Mouse (Mus musculus) heart, postnatal 36 days (tissue): ENCODE measurements around the gene Rabac1. TPM values are rescaled to one million over a fixed set of nuclear protein-coding genes. Genes with fewer than 3 reads are reported as not detected.

Experiments
- DNase-seq, 2 experiments: peaks; one replicate each; pipeline ENCODE4 v3.0.0; 2021 to 2022
- intact Hi-C: fragments of 180-260 bp; cut with DNase I; formaldehyde crosslinking; loops from one replicate; pipeline ENCODE4 v1.15.1; 2025
- total RNA-seq, 2 experiments: library from RNA; stranded (reverse); gene quantifications; 2 replicates each; pipeline ENCODE4 v1.2.3; 2021

The Rabac1 gene
- total RNA-seq, 2 experiments from 2014 or later = 305 to 326 TPM

- no peak for DNase-seq
- intact Hi-C loops = no loop called here
These were observed 10.8 kb upstream of the Rabac1 start for GRCm38 (mm10) chr7:24983396-24983795.

GRCm38 (mm10) chr7:24980439-24980838 lies 7.9 kb upstream of the Rabac1 start:
- intact Hi-C loops = no loop called here
- DNase-seq = no peak

- intact Hi-C loops = loop anchor here (10.0 kb wide), 1 partner anchor 374 kb away; no protein-coding TSS in a partner anchor
- DNase-seq = no peak
These were observed 6.2 kb upstream of the Rabac1 start for GRCm38 (mm10) chr7:24978781-24979180.

- peak; percentile 34 to 39 for DNase-seq
- intact Hi-C loops = loop anchor here (2.0 to 10.0 kb wide), 2 partner anchors 158 to 370 kb away; no protein-coding TSS in a partner anchor
These were observed 2.5 kb upstream of the Rabac1 start for GRCm38 (mm10) chr7:24974893-24975595.

GRCm38 (mm10) chr7:24973902-24974301 lies 1.3 kb upstream of the Rabac1 start:
- DNase-seq = no peak
- intact Hi-C loops = loop anchor here (2.0 to 10.0 kb wide), 2 partner anchors 157 to 369 kb away; no protein-coding TSS in a partner anchor

GRCm38 (mm10) chr7:24973208-24973607 lies 654 bp upstream of the Rabac1 start:
- intact Hi-C loops = loop anchor here (10.0 kb wide), 1 partner anchor 368 kb away; no protein-coding TSS in a partner anchor
- DNase-seq = no peak

- intact Hi-C loops = loop anchor here (10.0 kb wide), 1 partner anchor 367 kb away; no protein-coding TSS in a partner anchor
- peak; percentile 21 to 36 for DNase-seq
These were observed 1.1 kb downstream of the Rabac1 start for GRCm38 (mm10) chr7:24971261-24971971.

GRCm38 (mm10) chr7:24970341-24970740 lies 2.2 kb downstream of the Rabac1 start:
- intact Hi-C loops = loop anchor here (10.0 kb wide), 1 partner anchor 366 kb away; no protein-coding TSS in a partner anchor
- no peak for DNase-seq

- intact Hi-C loops = loop anchor here (10.0 kb wide), 1 partner anchor 365 kb away; no protein-coding TSS in a partner anchor
- no peak for DNase-seq
These were observed 2.7 kb downstream of the Rabac1 start for GRCm38 (mm10) chr7:24969805-24970204.

- no peak for DNase-seq
- intact Hi-C loops = no loop called here
These were observed 4.1 kb downstream of the Rabac1 start for GRCm38 (mm10) chr7:24968463-24968862.

GRCm38 (mm10) chr7:24967966-24968365 lies 4.6 kb downstream of the Rabac1 start:
- DNase-seq = no peak
- intact Hi-C loops = no loop called here

- peak; percentile 75 to 87 for DNase-seq
- intact Hi-C loops = loop anchor here (1.0 kb wide), 1 partner anchor 75 kb away; no protein-coding TSS in a partner anchor
These were observed 7.5 kb downstream of the Rabac1 start for GRCm38 (mm10) chr7:24964897-24965535.

- intact Hi-C loops = no loop called here
These were observed 8.3 kb downstream of the Rabac1 start for GRCm38 (mm10) chr7:24964288-24964687.

GRCm38 (mm10) chr7:24955226-24955625 lies 17.3 kb downstream of the Rabac1 start:
- intact Hi-C loops = no loop called here
- DNase-seq = no peak

More at GRCm38 (mm10) chr7:24964288-24964687, 8.3 kb downstream of the Rabac1 start:
- DNase-seq = no peak

GRCm38 (mm10) chr7:24954450-24954849 lies 18.1 kb downstream of the Rabac1 start:
- peak in 1 of 2 experiments; percentile 15 for DNase-seq
- intact Hi-C loops = no loop called here

GRCm38 (mm10) chr7:24953966-24954365 lies 18.6 kb downstream of the Rabac1 start:
- intact Hi-C loops = no loop called here
- DNase-seq = no peak

GRCm38 (mm10) chr7:24949958-24950623 lies 22.5 kb downstream of the Rabac1 start:
- peak; percentile 67 to 77 for DNase-seq
- intact Hi-C loops = loop anchor here (1.0 kb wide), 1 partner anchor 60 kb away; no protein-coding TSS in a partner anchor

GRCm38 (mm10) chr7:24948774-24949173 lies 23.8 kb downstream of the Rabac1 start:
- DNase-seq = no peak
- intact Hi-C loops = no loop called here

- intact Hi-C loops = no loop called here
- no peak for DNase-seq
These were observed 25.1 kb downstream of the Rabac1 start for GRCm38 (mm10) chr7:24947316-24948048.
